Mouse (Mus musculus) kidney, adult 2 months (tissue): ENCODE measurements around the gene Bmp7.

Experiments
- CTCF ChIP-seq: fragments of 200-500 bp; conservative IDR thresholded peaks from 2 replicates; pipeline ENCODE4 v1.5.1; 2011; ENCODE audit warnings: low read depth, mild to moderate bottlenecking, control low read depth, low read length, moderate library complexity, mixed read lengths; ENCODE audit not compliant: insufficient read depth, insufficient read length
- POLR2A ChIP-seq: fragments of 200-500 bp; IDR thresholded peaks from one replicate; pipeline ENCODE4 v1.6.1; 2011; ENCODE audit warnings: low read depth, low read length, control low read depth

DNA sequence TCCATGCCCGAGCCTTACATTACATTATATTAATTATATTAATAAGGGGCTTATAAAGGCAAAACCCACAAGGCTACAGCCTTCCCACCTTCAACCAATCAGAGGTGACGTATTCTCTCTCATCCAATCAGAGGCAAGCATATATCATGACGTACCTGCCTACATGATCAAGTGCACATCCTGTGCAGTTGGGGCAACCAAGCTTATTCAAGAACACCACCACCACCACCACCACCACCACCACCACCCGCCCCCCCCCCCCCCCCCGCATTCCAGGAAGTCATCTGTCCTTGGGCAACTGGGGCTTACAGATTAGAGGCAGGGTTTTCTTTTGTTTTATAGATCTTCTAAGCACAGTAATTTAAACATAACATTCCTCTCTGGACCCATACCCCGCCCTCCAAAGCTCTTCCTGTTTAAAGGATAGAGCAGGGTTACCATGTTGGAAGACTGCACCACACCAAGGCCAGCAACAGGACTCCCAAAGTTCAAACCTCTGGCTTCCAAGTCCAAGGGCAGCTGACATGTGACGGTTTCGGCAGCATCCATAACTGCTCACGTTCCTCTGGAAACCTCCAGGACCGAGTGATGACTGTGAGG lies 121.4 kb downstream of the Bmp7 start:
- TF ChIP-seq CTCF (no peak), POLR2A (no peak)
